Mouse (Mus musculus) heart, adult 2 months (tissue): Measurements from ENCODE around the gene Mlip. TPM values are rescaled to one million over a fixed set of nuclear protein-coding genes. Genes with fewer than 3 reads are reported as not detected.
A peak's percentile ranks its signal among the peaks of the same experiment; 100 is the strongest.

ENCODE experiments used
- DNase-seq, 2 experiments: peaks; one replicate each; pipeline ENCODE4 v3.0.0; 2021
- H3K27ac ChIP-seq: fragments of 200-600 bp; 2 replicates; pipeline ENCODE4 v1.8.1; 2022
- H3K27me3 ChIP-seq: fragments of 200-500 bp; 2 replicates; pipeline ENCODE4 v1.6.1; 2012; ENCODE audit warnings: mild to moderate bottlenecking, low read length, inconsistent platforms, mixed read lengths; ENCODE audit not compliant: control insufficient read depth, insufficient read depth
- H3K36me3 ChIP-seq: fragments of 200-500 bp; 2 replicates; pipeline ENCODE4 v1.6.1; 2012; ENCODE audit warnings: low read length, inconsistent platforms; ENCODE audit not compliant: control insufficient read depth, insufficient read depth
- H3K4me1 ChIP-seq: fragments of 200-500 bp; 2 replicates; pipeline ENCODE4 v1.6.1; 2011; ENCODE audit warnings: low read length; ENCODE audit not compliant: control insufficient read depth, insufficient read depth
- H3K4me3 ChIP-seq: fragments of 200-600 bp; 2 replicates; pipeline ENCODE4 v1.8.1; 2022
- H3K79me2 ChIP-seq: fragments of 200-500 bp; replicated peaks from 2 replicates; pipeline ENCODE4 v1.6.1; 2012; ENCODE audit warnings: mild to moderate bottlenecking, inconsistent platforms, low read length, moderate library complexity, mixed read lengths; ENCODE audit not compliant: control insufficient read depth, insufficient read depth
- H3K9ac ChIP-seq: fragments of 200-500 bp; 2 replicates; pipeline ENCODE4 v1.6.1; 2012; ENCODE audit warnings: low read depth, mild to moderate bottlenecking, control low read depth, inconsistent platforms, low read length, mixed read lengths
- CTCF ChIP-seq: fragments of 200-600 bp; IDR thresholded peaks from 2 replicates; pipeline ENCODE4 v1.8.1; 2022; ENCODE audit warnings: antibody characterized with exemption, mild to moderate bottlenecking, moderate library complexity
- EP300 ChIP-seq: fragments of 200-500 bp; IDR thresholded peaks from 2 replicates; pipeline ENCODE4 v1.6.1; 2011; ENCODE audit warnings: low read depth, low read length, control low read depth; ENCODE audit not compliant: insufficient read depth
- POLR2A ChIP-seq: fragments of 200-500 bp; IDR thresholded peaks from 2 replicates; pipeline ENCODE4 v1.6.1; 2011; ENCODE audit warnings: mild to moderate bottlenecking, low read depth, low read length, control low read depth; ENCODE audit not compliant: insufficient read depth
- WGBS: fragments of 180-500 bp; shearing (Covaris S2); methylation state at CpG from one replicate; pipeline ENCODE4 v1.1.7; 2018; 5-methylcytosine and 5-hydroxymethylcytosine counted together
- intact Hi-C: fragments of 180-260 bp; cut with DNase I; formaldehyde crosslinking; loops from one replicate; pipeline ENCODE4 v1.15.1; 2025
- polyA plus RNA-seq: library from polyadenylated mRNA; depleted of rRNA; stranded (reverse); fragments of >200 nt; gene quantifications from 2 replicates; pipeline ENCODE4 v1.2.3, GENCODE M21; 2012
- total RNA-seq, 2 experiments: library from RNA; stranded (reverse); gene quantifications; 2 replicates each; pipeline ENCODE4 v1.2.3; 2021

Gene Mlip
- total and polyA plus RNA-seq, 3 experiments: 110 to 148 (median 128) TPM

DNA sequence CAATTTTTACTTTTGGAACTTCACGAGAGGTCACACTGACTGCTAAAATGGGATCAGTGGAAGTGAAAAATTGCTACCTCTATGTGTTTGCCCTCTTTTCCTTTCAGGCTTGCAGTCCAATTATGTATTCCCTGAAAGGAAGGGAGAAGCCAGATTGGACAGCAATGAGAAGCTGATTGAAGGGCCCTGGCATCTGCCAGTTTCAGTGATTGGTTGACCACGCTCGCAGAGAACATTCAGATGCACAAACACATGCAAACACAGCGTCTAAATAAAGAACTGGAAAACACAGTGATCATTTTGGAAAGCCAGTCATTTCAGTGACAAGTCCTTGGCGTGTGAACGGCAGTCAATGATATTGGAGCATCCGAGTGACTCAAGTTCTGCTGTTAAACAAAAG is 100.6 kb downstream of the Mlip start:
- H3K27me3 ChIP-seq: no peaks in the 10 kb centered on the region
- TF ChIP-seq POLR2A (no peak), EP300 (0 out of 2 replicates have a peak, but pooled peaks have one; percentile 14), CTCF (no peak)
- H3K79me2 ChIP-seq: no peaks in the 10 kb centered on the region
- intact Hi-C loops: no loop called here
- H3K27ac ChIP-seq: peak overlapping the region; percentile 53; the same call in 1 of the 2 replicates
- DNase-seq: peak in 1 of 2 experiments; percentile 36
- no peaks in the 10 kb centered on the region for H3K36me3 ChIP-seq
- 55% methylated on average over 7 of the region's 7 CpGs for WGBS
- H3K4me3 ChIP-seq: no peak overlapping the region
- H3K9ac ChIP-seq: no peak overlapping the region
- H3K4me1 ChIP-seq: no peaks in the 10 kb centered on the region

DNA sequence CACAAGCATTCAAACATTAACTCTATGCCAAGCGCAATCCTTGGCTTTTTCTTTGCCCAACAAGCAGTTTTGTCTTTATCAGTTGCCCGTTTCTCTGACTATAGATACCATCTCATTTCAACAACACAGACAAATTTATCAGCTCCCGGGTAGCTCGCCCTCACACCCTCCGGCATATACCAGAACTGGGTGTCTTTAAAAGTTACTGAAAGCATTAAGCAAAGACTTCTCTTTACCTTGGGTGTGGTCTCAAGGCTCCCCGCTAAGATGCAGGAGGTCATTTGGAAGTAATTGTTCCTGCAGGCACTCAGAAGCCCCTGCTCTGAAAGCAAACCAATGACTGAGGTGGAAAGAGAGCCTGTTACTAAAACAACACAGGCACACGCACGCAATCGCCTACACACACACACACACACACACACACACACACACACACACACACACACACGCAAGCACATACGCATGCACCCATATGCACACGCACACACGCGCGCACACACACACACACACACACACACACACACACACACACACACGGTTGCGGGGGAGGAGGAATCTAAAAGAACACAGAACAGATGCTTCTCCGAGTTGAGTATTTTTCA is 101.2 kb downstream of the Mlip start:
- no peak overlapping the region for H3K4me3 ChIP-seq
- H3K27ac ChIP-seq: peak overlapping the region; percentile 53; the same call in 1 of the 2 replicates
- no peaks in the 10 kb centered on the region for H3K36me3 ChIP-seq
- no peaks in the 10 kb centered on the region for H3K27me3 ChIP-seq
- WGBS: 80% methylated on average over 17 of the region's 18 CpGs
- intact Hi-C loops: no loop called here
- TF ChIP-seq CTCF: no peak
- no peak for TF ChIP-seq POLR2A
- no peaks in the 10 kb centered on the region for H3K4me1 ChIP-seq
- no peak overlapping the region for H3K9ac ChIP-seq
- no peak for DNase-seq
- no peaks in the 10 kb centered on the region for H3K79me2 ChIP-seq

DNA sequence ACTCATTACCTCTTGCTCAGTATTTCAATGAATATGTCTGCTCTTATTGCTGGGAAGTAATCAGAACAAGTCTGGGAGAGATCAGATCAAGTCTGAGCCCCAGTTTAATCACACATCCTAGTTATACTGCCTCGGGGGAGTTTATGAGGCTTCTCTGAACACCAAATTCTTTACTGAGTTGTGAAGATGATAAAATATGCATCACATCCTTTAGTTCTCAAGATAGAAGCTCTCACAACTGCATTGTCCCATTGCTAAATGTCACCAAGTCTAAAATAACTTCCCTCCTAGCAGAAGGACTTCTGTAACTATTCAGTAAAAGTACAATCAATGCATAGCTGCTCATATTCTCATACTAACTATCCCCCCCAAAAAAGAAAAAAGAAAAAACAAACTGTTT is 154.5 kb downstream of the Mlip start:
- intact Hi-C loops: no loop called here
- H3K27ac ChIP-seq: no peak overlapping the region
- DNase-seq: no peak
- TF ChIP-seq CTCF: no peak
- TF ChIP-seq EP300: no peak
- TF ChIP-seq POLR2A: no peak
- no peak overlapping the region for H3K9ac ChIP-seq
- no peak overlapping the region for H3K4me3 ChIP-seq
- no peaks in the 10 kb centered on the region for H3K27me3 ChIP-seq
- no peaks in the 10 kb centered on the region for H3K4me1 ChIP-seq
- H3K79me2 ChIP-seq: no peaks in the 10 kb centered on the region
- H3K36me3 ChIP-seq: no peaks in the 10 kb centered on the region
- WGBS: 29% methylated on average over 1 of the region's 1 CpGs

DNA sequence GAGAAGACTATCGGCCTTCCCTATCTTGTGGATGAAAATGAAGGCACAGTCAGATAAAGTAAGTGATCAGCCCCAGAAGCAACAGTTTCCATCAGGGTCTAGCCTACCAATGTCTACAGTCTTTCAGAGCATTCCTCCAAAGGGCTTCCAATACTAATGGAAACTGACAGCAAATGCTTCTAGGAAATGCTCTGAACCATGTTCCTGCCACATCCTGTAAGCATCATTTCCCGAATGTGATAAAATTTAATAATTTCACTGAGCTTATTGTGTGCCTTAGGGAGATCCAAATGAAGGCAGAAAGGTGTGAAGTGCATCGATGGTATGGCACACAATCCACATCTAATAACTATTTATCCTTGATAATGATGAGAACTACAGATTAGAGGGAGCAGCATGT is 173.3 kb downstream of the Mlip start:
- Histone ChIP-seq H3K27me3 (no peaks in the 10 kb centered on the region), H3K27ac (no peak overlapping the region), H3K36me3 (no peaks in the 10 kb centered on the region), H3K9ac (no peak overlapping the region), H3K4me1 (no peaks in the 10 kb centered on the region), H3K79me2 (no peaks in the 10 kb centered on the region), H3K4me3 (no peak overlapping the region)
- DNase-seq: no peak
- WGBS: 80% methylated on average over 3 of the region's 3 CpGs
- TF ChIP-seq EP300 (no peak), CTCF (no peak), POLR2A (no peak)
- intact Hi-C loops: no loop called here

DNA sequence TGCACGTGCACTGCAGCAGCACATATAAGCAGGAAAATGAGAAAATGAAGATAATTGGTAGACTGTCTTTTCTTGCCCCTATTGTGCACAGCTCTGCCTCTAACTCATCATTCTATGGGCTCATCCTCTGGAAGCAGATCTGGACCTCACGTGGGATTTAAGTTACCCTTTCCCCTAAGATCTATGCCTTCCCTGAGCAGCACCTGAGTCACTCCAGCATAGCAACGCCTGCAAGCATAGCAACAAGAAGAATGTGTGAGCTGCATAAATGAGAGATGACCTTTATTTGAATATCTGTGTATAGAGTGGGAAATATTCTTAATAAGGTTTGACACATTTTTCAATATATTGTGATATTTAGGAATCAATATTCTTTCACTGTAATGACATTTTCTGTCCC is 176.9 kb downstream of the Mlip start:
- Histone ChIP-seq H3K27ac (no peak overlapping the region), H3K27me3 (no peaks in the 10 kb centered on the region), H3K36me3 (no peaks in the 10 kb centered on the region), H3K4me3 (no peak overlapping the region), H3K79me2 (no peaks in the 10 kb centered on the region), H3K4me1 (no peaks in the 10 kb centered on the region; the same call in 1 of the 2 replicates), H3K9ac (no peak overlapping the region)
- intact Hi-C loops: no loop called here
- TF ChIP-seq POLR2A: no peak
- no peak for TF ChIP-seq CTCF
- no peak for TF ChIP-seq EP300
- no peak for DNase-seq
- WGBS: 74% methylated on average over 3 of the region's 3 CpGs

DNA sequence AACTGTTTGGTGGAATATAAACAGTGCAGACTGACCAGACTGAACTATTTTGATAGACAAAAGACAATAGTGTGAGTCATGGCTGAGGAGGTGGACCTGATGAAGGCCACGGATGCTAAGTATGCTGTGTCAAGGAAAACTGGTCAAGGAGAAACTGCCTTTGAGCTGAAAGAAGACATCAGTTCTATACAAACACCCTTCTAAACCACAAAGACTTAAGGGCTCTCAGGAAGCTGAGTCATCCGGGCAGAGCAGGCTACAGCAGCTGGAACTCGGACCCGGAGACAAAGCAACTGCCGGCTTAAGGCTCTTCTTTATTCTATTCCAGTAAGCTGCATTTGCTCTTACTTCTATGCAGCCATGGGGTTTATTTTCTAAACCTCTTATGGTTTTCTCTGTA is 180.7 kb downstream of the Mlip start:
- WGBS: 44% methylated on average over 5 of the region's 5 CpGs
- no peak overlapping the region for H3K9ac ChIP-seq
- no peaks in the 10 kb centered on the region; the same call in 1 of the 2 replicates for H3K4me1 ChIP-seq
- H3K79me2 ChIP-seq: no peaks in the 10 kb centered on the region
- no peaks in the 10 kb centered on the region for H3K36me3 ChIP-seq
- no peak overlapping the region for H3K27ac ChIP-seq
- H3K4me3 ChIP-seq: no peak overlapping the region
- no peak for TF ChIP-seq CTCF
- no peak for TF ChIP-seq EP300
- no peak for TF ChIP-seq POLR2A
- intact Hi-C loops: no loop called here
- H3K27me3 ChIP-seq: no peaks in the 10 kb centered on the region
- DNase-seq: no peak

DNA sequence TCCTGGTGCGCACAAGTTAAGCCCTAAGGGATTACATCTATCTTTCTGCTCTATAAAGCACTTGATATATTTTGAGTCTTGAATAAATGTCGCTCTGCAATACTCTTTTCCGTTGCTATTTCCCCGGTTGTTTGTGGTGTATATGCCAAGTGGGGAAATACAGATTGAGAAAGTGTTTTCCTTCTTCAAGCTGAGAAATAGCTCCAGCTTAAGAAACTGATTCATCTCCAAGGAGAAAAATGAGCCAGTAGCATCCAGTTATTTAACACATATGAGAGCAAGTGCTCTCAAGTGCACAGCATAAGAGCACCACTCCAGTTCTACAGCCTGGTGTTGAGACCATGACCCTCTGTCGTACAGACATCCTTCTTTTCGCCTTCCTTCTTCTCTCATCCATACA is 186.9 kb downstream of the Mlip start:
- H3K27ac ChIP-seq: no peak overlapping the region

More for the DNA sequence above, 186.9 kb downstream of the Mlip start:
- Histone ChIP-seq H3K36me3 (no peaks in the 10 kb centered on the region), H3K4me1 (no peaks in the 10 kb centered on the region), H3K9ac (no peak overlapping the region), H3K27me3 (no peaks in the 10 kb centered on the region), H3K79me2 (no peaks in the 10 kb centered on the region), H3K4me3 (no peak overlapping the region)
- intact Hi-C loops: no loop called here
- 86% methylated on average over 6 of the region's 6 CpGs for WGBS
- no peak for DNase-seq
- TF ChIP-seq POLR2A: no peak
- no peak for TF ChIP-seq CTCF
- TF ChIP-seq EP300: no peak
